Mouse (Mus musculus): Measurements from ENCODE around the gene Ptprt.

DNA sequence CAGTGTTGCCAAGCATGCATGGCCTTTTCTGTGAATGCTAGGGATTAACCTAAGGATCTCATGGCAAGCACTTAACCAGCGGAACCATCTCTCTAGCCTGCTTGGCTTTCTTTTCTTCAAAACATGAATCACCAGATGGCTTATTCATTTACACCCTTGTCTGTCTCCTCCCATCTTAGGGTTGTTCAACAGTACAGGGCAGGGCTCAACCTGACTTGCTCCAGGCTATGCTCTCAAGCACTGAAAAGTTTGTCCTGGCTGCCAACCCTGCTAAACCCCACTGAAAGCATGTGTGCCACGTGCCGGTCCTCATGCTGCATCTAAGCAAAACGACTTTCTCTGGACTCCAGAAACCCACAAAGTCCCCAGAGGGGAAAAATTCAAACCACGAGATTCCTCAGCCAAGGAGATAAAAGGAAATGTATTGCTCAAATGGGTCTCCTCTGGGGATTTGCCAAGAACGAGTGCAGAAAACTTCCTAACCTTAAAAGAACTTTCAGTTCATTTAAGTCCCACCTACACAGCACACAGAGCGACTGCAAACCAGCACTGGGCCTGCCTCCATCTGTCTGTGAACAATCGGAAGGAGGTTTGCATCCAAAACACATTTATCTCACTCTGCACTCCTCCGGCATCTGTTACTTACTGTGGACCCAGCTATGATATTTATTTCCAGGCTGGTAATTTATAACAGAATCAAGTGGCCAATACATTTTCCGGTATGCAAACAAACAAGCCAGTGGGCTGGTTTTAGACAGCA lies 1090.5 kb downstream of the Ptprt start:
- TF ChIP-seq CTCF (IDR thresholded peaks at IDR 0.05; ENCODE audit: low read depth, low read length) = no peak
- no peak for TF ChIP-seq POLR2A (IDR thresholded peaks at IDR 0.05; ENCODE audit: extremely low read depth, insufficient read depth, low read length)
